Mouse (Mus musculus): ENCODE data around the gene Olfr1174-ps.

Olfr1174-ps gene

GRCm38 (mm10) chr2:88315035-88315434, at the start of gene Olfr1174-ps:
Gene Olfr1174-ps (minus strand): TSS chr2:88315135.
- no peak for DNase-seq (ENCODE audit: low spot score)

- no peak for DNase-seq (ENCODE audit: low spot score)
These were observed 41.4 kb upstream of the Olfr1174-ps start for GRCm38 (mm10) chr2:88356304-88356703.

- no peak for DNase-seq (ENCODE audit: low spot score)
These were observed 31.5 kb upstream of the Olfr1174-ps start, which contains the start of gene Olfr1177-ps for GRCm38 (mm10) chr2:88346392-88346791. Gene Olfr1177-ps (minus strand): TSS chr2:88346492.

GRCm38 (mm10) chr2:88336421-88336820, 21.5 kb upstream of the Olfr1174-ps start, which contains the start of gene Olfr1176:
Gene Olfr1176 (plus strand): TSS chr2:88336721.
- no peak for DNase-seq (ENCODE audit: low spot score)

- DNase-seq (ENCODE audit: low spot score) = no peak
These were observed 12.2 kb upstream of the Olfr1174-ps start, which contains the start of gene Olfr1175-ps for GRCm38 (mm10) chr2:88327115-88327514. Gene Olfr1175-ps (minus strand): TSS chr2:88327215.

- no peak for DNase-seq (ENCODE audit: low spot score)
These were observed 35.2 kb downstream of the Olfr1174-ps start, which contains the start of gene Olfr1173 for GRCm38 (mm10) chr2:88279775-88280174. Gene Olfr1173 (minus strand): TSS chr2:88279875.

Measured in testis, postnatal 14 days (tissue).